Mouse (Mus musculus) midbrain, embryonic 11.5 days (tissue): ENCODE measurements at regions not wholly inside any gene's neighbourhood (a gene's known extent, or its start where the extent isn't known, plus 50 kb on each side); places are given as distances from the start of the nearest gene placed in this dataset.

Source experiments
- ATAC-seq: fragments of 200-750 bp; cut with Nextera tagmentation; 2 replicates; pipeline ENCODE4 v1.8.0; 2017; ENCODE audit warnings: moderate TSS enrichment, moderate library complexity; ENCODE audit not compliant: low FRiP score
- DNase-seq: peaks from one replicate; pipeline ENCODE4 v3.0.0; 2015; ENCODE audit warnings: low spot score; ENCODE audit errors: missing footprints
- H3K27ac ChIP-seq: fragments of 300-500 bp; sonication (generic); 2 replicates; pipeline ENCODE4 v1.5.1; 2014; ENCODE audit warnings: low read depth, low read length
- H3K27me3 ChIP-seq: fragments of 300-500 bp; sonication (generic); 2 replicates; pipeline ENCODE4 v1.6.1; 2014; ENCODE audit warnings: mild to moderate bottlenecking, low read length, moderate library complexity, mixed read lengths; ENCODE audit not compliant: control insufficient read depth, insufficient read depth
- H3K36me3 ChIP-seq: fragments of 300-500 bp; sonication (generic); 2 replicates; pipeline ENCODE4 v1.6.1; 2014; ENCODE audit warnings: mild to moderate bottlenecking, low read length, moderate library complexity, mixed read lengths; ENCODE audit not compliant: control insufficient read depth, insufficient read depth
- H3K4me1 ChIP-seq: fragments of 300-500 bp; sonication (generic); 2 replicates; pipeline ENCODE4 v1.6.1; 2014; ENCODE audit warnings: low read length; ENCODE audit not compliant: control insufficient read depth, insufficient read depth
- H3K4me2 ChIP-seq: fragments of 300-500 bp; sonication (generic); 2 replicates; pipeline ENCODE4 v1.6.1; 2014; ENCODE audit warnings: mild to moderate bottlenecking, moderate library complexity
- H3K4me3 ChIP-seq: fragments of 300-500 bp; sonication (generic); 2 replicates; pipeline ENCODE4 v1.5.1; 2014; ENCODE audit warnings: low read depth, low read length
- H3K9ac ChIP-seq: fragments of 300-500 bp; sonication (generic); 2 replicates; pipeline ENCODE4 v1.6.1; 2014; ENCODE audit warnings: low read length
- H3K9me3 ChIP-seq: fragments of 300-500 bp; sonication (generic); 2 replicates; pipeline ENCODE4 v1.6.1; 2016; ENCODE audit warnings: low read length; ENCODE audit not compliant: control insufficient read depth
- WGBS: fragments of 180-500 bp; shearing (Covaris S2); extraction: QIAGEN DNeasy Blood & Tissue Kit; methylation state at CpG from one replicate; pipeline ENCODE4 v1.1.7; 2014; 5-methylcytosine and 5-hydroxymethylcytosine counted together

- Histone ChIP-seq H3K27me3 (no peaks in the 10 kb centered on the region), H3K4me2 (no peak overlapping the region), H3K4me1 (no peaks in the 10 kb centered on the region), H3K36me3 (no peaks in the 10 kb centered on the region), H3K27ac (no peak overlapping the region), H3K4me3 (no peak overlapping the region), H3K9me3 (no peaks in the 10 kb centered on the region), H3K9ac (no peak overlapping the region)
- WGBS = 67% methylated on average over 1 of the region's 1 CpGs
- ATAC-seq = no peak
- no peak for DNase-seq
Observed at GRCm38 (mm10) chr6:11647651-11648050, 259.6 kb downstream of the Ndufa4 start.

GRCm38 (mm10) chr6:11613331-11613730 lies 294.0 kb downstream of the Ndufa4 start:
- Histone ChIP-seq H3K36me3 (no peaks in the 10 kb centered on the region), H3K9me3 (no peaks in the 10 kb centered on the region), H3K4me1 (no peaks in the 10 kb centered on the region), H3K4me2 (no peak overlapping the region), H3K27me3 (no peaks in the 10 kb centered on the region), H3K9ac (no peak overlapping the region), H3K27ac (no peak overlapping the region), H3K4me3 (no peak overlapping the region)
- ATAC-seq (no peak), DNase-seq (no peak)
- WGBS = 88% methylated on average over 4 of the region's 4 CpGs

GRCm38 (mm10) chr6:11608214-11608613 lies 299.1 kb downstream of the Ndufa4 start:
- DNase-seq (peak; percentile 17), ATAC-seq (no peak)
- Histone ChIP-seq H3K27me3 (no peaks in the 10 kb centered on the region), H3K9me3 (no peaks in the 10 kb centered on the region), H3K4me2 (no peak overlapping the region), H3K4me3 (no peak overlapping the region), H3K27ac (no peak overlapping the region), H3K4me1 (no peaks in the 10 kb centered on the region), H3K9ac (no peak overlapping the region), H3K36me3 (no peaks in the 10 kb centered on the region)

- no peaks in the 10 kb centered on the region for H3K9me3 ChIP-seq
- no peak overlapping the region for H3K27ac ChIP-seq
- DNase-seq = peak; percentile 8
- H3K4me1 ChIP-seq = no peaks in the 10 kb centered on the region
- WGBS = 77% methylated on average over 2 of the region's 2 CpGs
- H3K27me3 ChIP-seq = no peaks in the 10 kb centered on the region
- H3K4me3 ChIP-seq = no peak overlapping the region
- H3K4me2 ChIP-seq = no peak overlapping the region
- ATAC-seq = no peak
- H3K36me3 ChIP-seq = no peaks in the 10 kb centered on the region
- no peak overlapping the region for H3K9ac ChIP-seq
Observed at GRCm38 (mm10) chr6:11607696-11608095, 299.6 kb downstream of the Ndufa4 start.

- WGBS = 82% methylated on average over 3 of the region's 3 CpGs
Observed at GRCm38 (mm10) chr6:11606055-11606454, 301.2 kb downstream of the Ndufa4 start.

GRCm38 (mm10) chr6:11605526-11605925 lies 301.8 kb downstream of the Ndufa4 start:
- no peak overlapping the region for H3K4me2 ChIP-seq
- no peaks in the 10 kb centered on the region for H3K27me3 ChIP-seq
- H3K4me1 ChIP-seq = no peaks in the 10 kb centered on the region
- DNase-seq = peak; percentile 71
- 66% methylated on average over 4 of the region's 4 CpGs for WGBS
- H3K9ac ChIP-seq = no peak overlapping the region
- no peak overlapping the region for H3K4me3 ChIP-seq
- H3K27ac ChIP-seq = no peak overlapping the region
- no peak for ATAC-seq
- H3K36me3 ChIP-seq = no peaks in the 10 kb centered on the region
- no peaks in the 10 kb centered on the region for H3K9me3 ChIP-seq

More at GRCm38 (mm10) chr6:11606055-11606454, 301.2 kb downstream of the Ndufa4 start:
- H3K36me3 ChIP-seq = no peaks in the 10 kb centered on the region
- no peaks in the 10 kb centered on the region for H3K9me3 ChIP-seq
- no peaks in the 10 kb centered on the region for H3K27me3 ChIP-seq
- no peak overlapping the region for H3K4me3 ChIP-seq
- DNase-seq (peak; percentile 71), ATAC-seq (0 out of 2 replicates have a peak, but pooled peaks have one; percentile 55)
- no peaks in the 10 kb centered on the region for H3K4me1 ChIP-seq
- H3K9ac ChIP-seq = no peak overlapping the region
- H3K4me2 ChIP-seq = no peak overlapping the region
- H3K27ac ChIP-seq = no peak overlapping the region

- Histone ChIP-seq H3K27me3 (no peaks in the 10 kb centered on the region), H3K9ac (no peak overlapping the region), H3K4me1 (no peaks in the 10 kb centered on the region), H3K9me3 (no peaks in the 10 kb centered on the region), H3K27ac (no peak overlapping the region), H3K4me2 (no peak overlapping the region), H3K4me3 (no peak overlapping the region), H3K36me3 (no peaks in the 10 kb centered on the region)
- 50% methylated on average over 2 of the region's 2 CpGs for WGBS
- peak; percentile 48; the same call in 1 of the 2 replicates for ATAC-seq
- DNase-seq = no peak
Observed at GRCm38 (mm10) chr6:11594936-11595335, 312.4 kb downstream of the Ndufa4 start.

- no peaks in the 10 kb centered on the region for H3K9me3 ChIP-seq
- H3K27me3 ChIP-seq = no peaks in the 10 kb centered on the region
- H3K4me3 ChIP-seq = no peak overlapping the region
- 86% methylated on average over 14 of the region's 14 CpGs for WGBS
- no peak for DNase-seq
- H3K27ac ChIP-seq = no peak overlapping the region
- 0 out of 2 replicates have a peak, but pooled peaks have one; percentile 16 for ATAC-seq
- no peaks in the 10 kb centered on the region for H3K4me1 ChIP-seq
- no peak overlapping the region for H3K4me2 ChIP-seq
- H3K36me3 ChIP-seq = no peaks in the 10 kb centered on the region
- H3K9ac ChIP-seq = no peak overlapping the region
Observed at GRCm38 (mm10) chr6:11593583-11594271, 313.6 kb downstream of the Ndufa4 start.

- H3K4me2 ChIP-seq = no peak overlapping the region
- ATAC-seq (no peak), DNase-seq (no peak)
- no peaks in the 10 kb centered on the region for H3K36me3 ChIP-seq
- no peaks in the 10 kb centered on the region for H3K9me3 ChIP-seq
- WGBS = 84% methylated on average over 5 of the region's 5 CpGs
- H3K4me3 ChIP-seq = no peak overlapping the region
- no peaks in the 10 kb centered on the region for H3K4me1 ChIP-seq
- no peaks in the 10 kb centered on the region for H3K27me3 ChIP-seq
- H3K27ac ChIP-seq = no peak overlapping the region
- H3K9ac ChIP-seq = no peak overlapping the region
Observed at GRCm38 (mm10) chr6:11576091-11576490, 331.2 kb downstream of the Ndufa4 start.
